Mouse (Mus musculus) neutrophil, adult 5-6 weeks (primary cell): ENCODE data around the gene Fosb. TPM values are rescaled to one million over a fixed set of nuclear protein-coding genes. Genes with fewer than 3 reads are reported as not detected.

ENCODE experiments used
- ATAC-seq: fragments of 151-379, 151-347 bp; 2 replicates; pipeline ENCODE4 v1.8.0; 2017; ENCODE audit warnings: mild to moderate bottlenecking, moderate TSS enrichment; ENCODE audit not compliant: insufficient number of reproducible peaks, poor library complexity, low FRiP score, severe bottlenecking; ENCODE audit errors: extremely low read depth
- total RNA-seq: library from RNA; stranded (forward); fragments of 200-1000 nt; gene quantifications from 2 replicates; pipeline ENCODE4 v1.2.3, GENCODE M21; 2017

The Fosb gene
- total RNA-seq, 1 experiment from 2014 or later = 64.4 TPM

- ATAC-seq = no peak
Measured at GRCm38 (mm10) chr7:19309278-19309883, 470 bp downstream of the Fosb start.

GRCm38 (mm10) chr7:19308454-19309277 is 1.2 kb downstream of the Fosb start:
- peak; percentile 62 for ATAC-seq

DNA sequence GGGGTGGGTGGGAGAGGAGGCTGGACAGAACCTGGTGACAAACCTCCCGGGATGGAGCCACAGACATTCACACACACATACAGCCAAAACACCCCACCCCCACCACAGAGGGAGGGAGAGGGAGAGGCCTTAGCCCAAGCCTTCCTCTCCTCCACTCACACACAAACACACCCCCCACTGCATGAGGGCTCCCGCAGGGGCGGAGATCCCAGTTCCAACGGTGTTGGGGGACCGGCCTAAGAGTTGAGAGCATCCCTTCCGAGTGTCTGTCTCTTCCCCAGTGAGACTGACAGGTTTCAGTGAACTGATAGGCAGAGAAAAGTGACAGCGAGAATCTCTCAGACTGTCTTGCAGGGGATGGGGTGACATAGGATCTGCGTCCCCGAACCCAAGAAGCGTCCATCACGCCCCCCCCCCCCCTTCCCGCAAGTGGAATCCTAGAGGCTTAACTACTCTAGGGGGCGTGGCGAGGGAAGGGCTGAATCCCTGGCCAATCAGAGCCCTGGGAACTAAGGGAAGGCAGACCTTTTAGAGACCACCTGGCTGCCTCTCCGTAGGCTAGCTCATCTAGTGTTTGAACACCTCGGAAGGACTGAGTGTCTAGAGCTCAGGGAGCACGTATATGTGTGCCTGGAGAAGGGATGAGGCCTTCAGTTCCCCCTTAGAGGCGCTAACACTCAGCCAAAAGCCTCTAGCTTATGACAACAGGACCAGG is 2.0 kb downstream of the Fosb start:
- peak; percentile 13 for ATAC-seq

- no peak for ATAC-seq
Measured at GRCm38 (mm10) chr7:19306819-19307738, 2.8 kb downstream of the Fosb start.

- ATAC-seq = no peak
Measured at GRCm38 (mm10) chr7:19305796-19306765, 3.8 kb downstream of the Fosb start.

- no peak for ATAC-seq
Measured at GRCm38 (mm10) chr7:19305413-19305735, 4.5 kb downstream of the Fosb start.

DNA sequence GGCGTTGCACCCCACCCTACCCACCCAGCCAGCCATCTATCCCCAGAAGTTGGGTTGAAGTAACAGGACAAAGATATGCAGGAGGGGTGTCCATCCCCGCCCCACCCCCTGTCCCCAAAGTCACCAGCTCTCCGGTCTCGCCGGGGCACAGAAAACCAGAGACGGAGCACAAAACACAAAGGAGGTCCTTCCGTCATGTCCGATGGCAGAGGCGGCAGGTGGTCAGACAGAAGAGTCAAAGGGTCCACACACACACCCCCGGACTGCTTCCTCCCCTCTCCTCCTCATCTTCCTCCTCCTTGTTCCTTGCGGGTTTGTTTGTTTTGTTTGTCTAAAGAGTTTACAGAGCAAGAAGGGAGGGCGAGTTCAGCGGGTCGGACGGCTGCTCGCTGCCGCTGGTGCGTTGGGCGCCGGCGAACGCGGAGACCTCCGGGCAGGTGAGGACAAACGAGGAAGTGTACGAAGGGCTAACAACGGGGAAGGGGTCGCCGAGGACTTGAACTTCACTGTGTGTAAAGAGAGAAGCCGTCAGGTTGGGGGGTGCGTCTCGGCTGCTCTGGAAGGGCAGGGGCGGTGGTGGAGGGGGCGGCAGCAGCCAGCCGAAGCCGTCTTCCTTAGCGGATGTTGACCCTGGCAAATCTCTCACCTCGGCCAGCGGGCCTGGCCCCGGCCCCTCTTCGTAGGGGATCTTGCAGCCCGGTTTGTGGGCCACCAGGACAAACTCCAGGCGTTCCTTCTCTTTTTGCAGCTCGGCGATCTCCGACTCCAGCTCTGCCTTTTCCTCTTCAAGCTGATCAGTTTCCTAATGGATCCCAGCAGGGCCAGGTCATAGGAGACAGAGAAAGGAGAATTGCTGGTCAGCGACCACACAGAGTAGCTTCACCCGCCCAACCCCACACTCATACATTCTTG is 5.1 kb downstream of the Fosb start:
- no peak for ATAC-seq

GRCm38 (mm10) chr7:19303770-19304169 is 6.1 kb downstream of the Fosb start:
- ATAC-seq = peak; percentile 42

DNA sequence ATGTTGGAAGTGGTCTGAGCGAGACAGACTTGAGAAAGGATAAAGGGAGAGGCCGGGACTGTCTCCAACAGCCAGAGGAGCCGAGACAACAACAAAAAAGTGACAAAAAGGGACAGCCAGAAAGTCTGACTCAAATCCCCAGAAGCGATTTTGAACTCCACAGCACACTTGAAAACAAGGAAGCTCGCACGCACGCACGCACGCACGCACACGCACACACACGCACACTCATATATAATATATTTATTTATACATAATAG is 6.9 kb downstream of the Fosb start:
- no peak for ATAC-seq

- no peak for ATAC-seq
Measured at GRCm38 (mm10) chr7:19302264-19303045, 7.4 kb downstream of the Fosb start.

DNA sequence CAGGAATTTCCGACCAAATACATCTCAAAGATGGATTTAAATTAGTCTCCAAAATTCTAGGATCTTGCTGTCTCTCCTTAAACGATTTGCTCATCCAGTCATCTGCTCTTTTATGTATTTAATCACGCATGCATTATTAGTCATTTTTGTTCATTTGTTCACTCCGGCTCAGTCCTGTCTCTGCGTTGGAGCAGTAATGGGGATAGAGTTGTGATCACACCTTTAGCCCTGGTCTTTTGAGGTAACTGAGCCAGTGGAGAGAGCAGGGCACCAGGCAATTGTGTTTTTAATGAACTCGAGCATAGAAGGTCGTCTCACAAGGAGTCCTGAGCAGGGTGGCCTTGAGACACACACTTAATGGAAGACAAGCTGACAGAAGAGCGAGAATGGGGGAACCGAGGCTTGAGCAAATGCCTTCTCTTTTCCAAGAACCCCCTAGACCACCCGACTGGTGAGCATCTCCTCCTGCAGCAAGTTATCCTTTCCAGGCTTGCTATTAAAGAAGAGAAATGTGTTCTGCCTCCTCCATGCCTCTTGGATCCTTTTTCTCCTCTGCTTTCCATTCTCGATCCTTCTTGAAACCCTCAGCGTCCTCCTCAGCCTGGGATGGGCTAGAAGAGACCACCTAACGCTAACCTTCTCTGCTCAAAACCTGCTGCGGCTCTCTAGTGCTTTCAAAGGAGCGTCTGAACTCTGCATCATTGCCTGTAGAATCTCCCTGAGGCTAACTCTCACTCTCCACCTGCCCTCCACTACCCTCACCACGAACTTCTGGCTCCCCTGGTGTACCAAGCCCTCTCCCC is 8.2 kb downstream of the Fosb start:
- ATAC-seq = no peak

GRCm38 (mm10) chr7:19300501-19301421 is 9.1 kb downstream of the Fosb start:
- peak; percentile 69 for ATAC-seq

DNA sequence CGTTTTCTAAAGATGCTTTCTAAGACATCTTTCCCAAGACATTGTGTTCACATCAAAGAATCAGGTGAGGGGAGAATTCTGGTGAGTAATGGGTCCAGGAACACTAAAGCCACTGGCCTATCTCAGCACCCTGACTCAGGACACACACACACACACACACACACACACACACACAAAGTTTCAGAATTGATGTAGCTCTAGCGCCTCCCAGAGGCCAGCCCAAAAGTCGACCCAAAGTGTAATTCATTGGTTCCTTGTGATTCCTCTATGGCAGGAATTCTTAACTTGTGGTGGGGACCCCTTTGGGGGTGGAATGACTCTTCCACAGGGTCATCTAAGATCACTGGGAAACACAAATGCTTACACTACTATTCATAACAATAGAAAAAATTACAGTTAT is 10.7 kb downstream of the Fosb start:
- ATAC-seq = no peak

- ATAC-seq = no peak
Measured at GRCm38 (mm10) chr7:19297794-19298193, 12.1 kb downstream of the Fosb start.

DNA sequence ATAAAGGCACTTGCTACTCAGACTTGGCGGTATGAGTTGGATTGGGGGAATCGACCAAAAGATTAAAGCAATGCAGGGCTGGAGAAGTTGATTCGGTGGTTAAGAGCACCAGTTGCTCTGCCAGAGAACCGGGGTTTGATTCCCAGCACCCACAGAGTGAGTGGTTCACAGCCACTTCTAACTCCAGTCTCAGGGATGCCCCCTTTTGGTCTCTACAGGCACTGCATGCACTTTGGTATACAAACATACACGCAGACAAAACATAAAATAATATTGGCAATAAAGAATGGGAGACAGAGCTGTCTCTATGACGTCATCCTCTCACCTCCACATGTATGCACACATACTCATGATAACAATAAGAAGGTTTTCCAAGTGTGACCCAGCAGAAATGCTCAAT is 12.8 kb downstream of the Fosb start:
- ATAC-seq = no peak
